Mouse (Mus musculus): ENCODE results near the gene Dock1. TPM values are rescaled to one million over a fixed set of nuclear protein-coding genes. Genes with fewer than 3 reads are reported as not detected.

Gene Dock1
- total RNA-seq, 2 experiments from 2014 or later = 0.76 to 8.0 TPM

- ATAC-seq (replicated peaks; ENCODE audit: low FRiP score, poor library complexity, severe bottlenecking) = no peak
Observed at GRCm38 (mm10) chr7:135205111-135205510, 534.7 kb downstream of the Dock1 start.

DNA sequence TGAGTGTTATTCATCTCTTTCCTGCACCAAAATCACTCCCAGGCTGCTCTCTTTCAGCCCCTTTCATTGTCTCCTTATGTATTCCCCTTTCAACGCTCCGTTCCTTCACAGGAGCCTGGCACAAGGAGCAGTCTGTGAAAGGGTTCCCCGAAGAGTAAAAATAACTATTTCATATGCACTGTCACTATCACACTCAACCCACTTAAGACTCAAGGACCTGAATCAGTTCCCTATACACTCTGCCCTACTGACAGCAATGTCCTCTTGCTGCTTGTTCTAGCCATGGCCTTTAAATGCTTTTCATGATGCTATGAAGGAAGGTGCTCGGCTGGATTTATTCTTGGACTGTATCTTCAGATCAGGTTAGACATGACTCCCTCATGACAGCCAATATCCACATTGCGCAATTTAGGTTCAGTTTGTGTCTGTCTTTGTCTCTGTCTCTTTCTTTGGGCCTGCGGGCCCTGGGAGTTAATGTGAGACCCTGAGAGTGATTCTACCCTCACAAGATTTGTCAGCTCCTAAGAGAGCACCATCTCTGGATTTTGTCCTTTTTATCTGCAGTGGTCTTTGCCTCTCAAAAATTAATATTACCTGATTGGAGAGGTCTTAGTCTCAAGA lies 538.6 kb downstream of the Dock1 start:
- ATAC-seq (replicated peaks; ENCODE audit: low FRiP score, poor library complexity, severe bottlenecking) = no peak

- ATAC-seq (replicated peaks; ENCODE audit: low FRiP score, poor library complexity, severe bottlenecking) = no peak
Observed at GRCm38 (mm10) chr7:135210296-135210695, 539.8 kb downstream of the Dock1 start.

DNA sequence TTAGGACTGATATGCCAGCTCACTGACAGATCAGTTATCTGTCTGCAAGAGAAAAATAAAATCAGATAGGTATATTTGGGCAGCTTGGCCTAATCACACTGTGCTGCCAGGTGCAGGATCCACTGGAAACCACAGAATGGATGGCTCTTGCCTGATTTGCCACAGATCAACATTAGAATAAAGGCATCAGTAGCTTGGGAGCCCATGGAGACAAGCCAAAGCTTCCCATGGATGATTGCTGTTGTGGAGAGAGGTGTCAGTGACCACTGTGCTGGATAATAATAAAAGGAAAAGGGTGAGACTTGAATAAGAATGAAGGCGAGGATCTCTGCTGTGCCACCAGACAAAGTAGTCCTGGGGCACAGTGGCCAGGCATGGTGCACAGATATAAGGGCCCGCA lies 540.4 kb downstream of the Dock1 start:
- ATAC-seq (replicated peaks; ENCODE audit: low FRiP score, poor library complexity, severe bottlenecking) = no peak

GRCm38 (mm10) chr7:135212505-135212904 lies 542.1 kb downstream of the Dock1 start:
- ATAC-seq (replicated peaks; ENCODE audit: low FRiP score, poor library complexity, severe bottlenecking) = no peak

- ATAC-seq (replicated peaks; ENCODE audit: low FRiP score, poor library complexity, severe bottlenecking) = no peak
Observed at GRCm38 (mm10) chr7:135221475-135221874, 551.0 kb downstream of the Dock1 start.

Measured in erythroid progenitor cell, adult 5-6 weeks (primary cell).